ENCODE assay signal across 7 mouse cellular contexts in genomic region chr15:88861772-88862622, GRCm38 (mm10). TPM values are rescaled to one million over a fixed set of nuclear protein-coding genes. Genes with fewer than 3 reads are reported as not detected.
DNase-seq lines count a peak whose midpoint lies in the region; ATAC-seq lines count a peak whose summit lies in the region.

Pim3 (plus strand) TSS chr15:88862186.

- H3K4me1 ChIP-seq in intestine, embryonic 16.5 days (ENCODE audit: control insufficient read depth, insufficient read depth, low read length), result peaks cover 26% of the 10 kb centered on the region
- peaks cover 26% of the 10 kb centered on the region for H3K4me1 ChIP-seq in midbrain, embryonic 11.5 days (ENCODE audit: control insufficient read depth, insufficient read depth, low read length)

- peak within 1 kb of the TSS; percentile 95 for H3K9ac ChIP-seq in intestine, embryonic 16.5 days (ENCODE audit: low read depth, low read length)
- H3K9ac ChIP-seq in midbrain, embryonic 11.5 days (ENCODE audit: low read length), result peak within 1 kb of the TSS; percentile 83

- H3K4me3 ChIP-seq in intestine, embryonic 16.5 days (ENCODE audit: low read length), result peak within 1 kb of the TSS; percentile 91
- peak within 1 kb of the TSS; percentile 87 for H3K4me3 ChIP-seq in midbrain, embryonic 11.5 days (ENCODE audit: low read depth, low read length)

- H3K27me3 ChIP-seq in intestine, embryonic 16.5 days (replicated peaks; ENCODE audit: control insufficient read depth, insufficient read depth, low read length), result no peaks in the 10 kb centered on the region
- H3K27me3 ChIP-seq in midbrain, embryonic 11.5 days (ENCODE audit: control insufficient read depth, insufficient read depth, low read length), result no peaks in the 10 kb centered on the region

- H3K27ac ChIP-seq in intestine, embryonic 16.5 days (ENCODE audit: low read length), result peak within 1 kb of the TSS; percentile 97
- H3K27ac ChIP-seq in midbrain, embryonic 11.5 days (ENCODE audit: low read depth, low read length), result peak within 1 kb of the TSS; percentile 96

- H3K36me3 ChIP-seq in intestine, embryonic 16.5 days (ENCODE audit: control insufficient read depth, insufficient read depth, low read length), result peaks cover 11% of the 10 kb centered on the region
- peaks cover 12% of the 10 kb centered on the region for H3K36me3 ChIP-seq in midbrain, embryonic 11.5 days (ENCODE audit: control insufficient read depth, insufficient read depth, low read length)

- peak within 1 kb of the TSS; percentile 88 for H3K4me2 ChIP-seq in intestine, embryonic 16.5 days (ENCODE audit: low read depth, low read length)
- peak within 1 kb of the TSS; percentile 97 for H3K4me2 ChIP-seq in midbrain, embryonic 11.5 days

- peak; percentile 87 for ATAC-seq in intestine, embryonic 16.5 days
- ATAC-seq in midbrain, embryonic 11.5 days (ENCODE audit: low FRiP score), result peak; percentile 89

- no peaks in the 10 kb centered on the region for H3K9me3 ChIP-seq in intestine, embryonic 16.5 days (ENCODE audit: control insufficient read depth, low read length)
- no peaks in the 10 kb centered on the region for H3K9me3 ChIP-seq in midbrain, embryonic 11.5 days (ENCODE audit: control insufficient read depth, low read length)

- intact Hi-C loops in left cerebral cortex, postnatal 36 days (cut with DNase I), result loop anchor here (2.0 to 5.0 kb wide), 2 partner anchors 23 to 35 kb away; no protein-coding TSS in a partner anchor

- WGBS in intestine, embryonic 16.5 days, result under 1% methylated on average over 107 of the region's 107 CpGs
- WGBS in midbrain, embryonic 11.5 days, result under 1% methylated on average over 103 of the region's 107 CpGs

- peak; percentile 99 for DNase-seq in adrenal gland, adult 2 months
- DNase-seq in embryo, embryonic 11.5 days (ENCODE audit: low read depth, low spot score), result peak; percentile 95
- DNase-seq in gastrocnemius, postnatal 4 days (ENCODE audit: low spot score in 2 of 2), result peak; percentile 89 to 95
- DNase-seq in left cerebral cortex, postnatal 36 days (ENCODE audit: low spot score in 2 of 2), result peak; percentile 96 to 98
- peak; percentile 99 for DNase-seq in midbrain, embryonic 11.5 days (ENCODE audit: low spot score, missing footprints)
- peak; percentile 98 for DNase-seq in skeletal muscle tissue, adult 2 months (ENCODE audit: low read depth, low spot score)

RNA-seq across cellular contexts. Expression of gene Pim3, which starts in this region (rescaled TPM):
- 100 to 1,000 TPM in 1 of 2 experiments, 10 to 100 TPM in 1; 71.7 to 105 TPM for total RNA-seq in adrenal gland, adult 2 months (2021)
- polyA plus RNA-seq in adrenal gland, adult 2 months (2012; rRNA removed), result 156 and 157 TPM in 2 replicates
- 10 to 100 TPM; 18.5 to 21.0 TPM for total RNA-seq in gastrocnemius, postnatal 4 days (2021)
- 45.7 and 46.3 TPM in 2 replicates for polyA plus RNA-seq in intestine, embryonic 16.5 days (2015; fragmentation: Nextera tagmentation; extraction: Ambion mirVana)
- total RNA-seq in left cerebral cortex, postnatal 36 days (2021), result 10 to 100 TPM; 35.0 to 51.0 TPM
- 30.1 and 30.5 TPM in 2 replicates for polyA plus RNA-seq in midbrain, embryonic 11.5 days (2014; fragmentation: Nextera tagmentation; extraction: Ambion mirVana)

Comparison
In these comparisons a context has a peak if more than half of its experiments do, and no peak if none do; other contexts are left out.
1. Peak in every context shown above with its lines: DNase-seq, ATAC-seq, H3K4me3 ChIP-seq and H3K27ac ChIP-seq.